Comparison of ENCODE assay signal across 8 mouse cellular contexts in genomic region chr15:99668881-99669280, GRCm38 (mm10). TPM values are rescaled to one million over a fixed set of nuclear protein-coding genes. Genes with fewer than 3 reads are reported as not detected.
DNase-seq lines count a peak whose midpoint lies in the region; ATAC-seq and TF ChIP-seq lines count a peak whose summit lies in the region.

No protein-coding gene starts in this region.

- H3K36me3 ChIP-seq in liver, embryonic 11.5 days (ENCODE audit: control insufficient read depth, insufficient read depth, low read length): no peaks in the 10 kb centered on the region
- peaks cover 2% of the 10 kb centered on the region; the same call in 1 of the 2 replicates for H3K36me3 ChIP-seq in neural tube, embryonic 12.5 days
- no peaks in the 10 kb centered on the region for H3K36me3 ChIP-seq in testis, adult 2 months (ENCODE audit: control insufficient read depth, insufficient read depth, low read length)

- no peak overlapping the region for H3K9ac ChIP-seq in liver, embryonic 11.5 days (ENCODE audit: low read depth, low read length)
- 0 out of 2 replicates have a peak overlapping the region, but pooled peaks have one; percentile 17 for H3K9ac ChIP-seq in neural tube, embryonic 12.5 days

- 3% methylated on average over 12 of the region's 12 CpGs for WGBS in liver, embryonic 11.5 days
- under 1% methylated on average over 12 of the region's 12 CpGs for WGBS in neural tube, embryonic 12.5 days

- no peak for TF ChIP-seq POLR2A in testis, adult 2 months (IDR thresholded peaks at IDR 0.05; ENCODE audit: control insufficient read depth, low read depth, low read length)

- H3K4me1 ChIP-seq in liver, embryonic 11.5 days (replicated peaks; ENCODE audit: control insufficient read depth, insufficient read depth, low read length): peaks cover 22% of the 10 kb centered on the region
- peaks cover 68% of the 10 kb centered on the region for H3K4me1 ChIP-seq in neural tube, embryonic 12.5 days
- peaks cover 20% of the 10 kb centered on the region for H3K4me1 ChIP-seq in testis, adult 2 months (ENCODE audit: control insufficient read depth, insufficient read depth, low read length)

- no peak for ATAC-seq in liver, embryonic 11.5 days (replicated peaks; ENCODE audit: low FRiP score)
- no peak; the same call in 1 of the 2 replicates for ATAC-seq in neural tube, embryonic 12.5 days (ENCODE audit: low FRiP score, low read depth)

- H3K4me2 ChIP-seq in liver, embryonic 11.5 days: peak overlapping the region; percentile 15; the same call in 1 of the 2 replicates
- peak overlapping the region; percentile 93 for H3K4me2 ChIP-seq in neural tube, embryonic 12.5 days (replicated peaks)

- peak; percentile 87 for TF ChIP-seq CTCF in testis, adult 2 months (IDR thresholded peaks at IDR 0.05; ENCODE audit: control insufficient read depth, insufficient read depth, insufficient replicate concordance, low read depth, low read length)

- H3K27ac ChIP-seq in liver, embryonic 11.5 days (ENCODE audit: low read depth, low read length): no peak overlapping the region
- H3K27ac ChIP-seq in neural tube, embryonic 12.5 days: no peak overlapping the region
- no peak overlapping the region for H3K27ac ChIP-seq in testis, adult 2 months (ENCODE audit: control insufficient read depth, insufficient read depth, low read depth, low read length)

- H3K27me3 ChIP-seq in liver, embryonic 11.5 days (replicated peaks; ENCODE audit: control insufficient read depth, insufficient read depth, low read length): peaks cover 84% of the 10 kb centered on the region
- peaks cover 31% of the 10 kb centered on the region for H3K27me3 ChIP-seq in neural tube, embryonic 12.5 days (replicated peaks)
- H3K27me3 ChIP-seq in testis, adult 2 months (ENCODE audit: control insufficient read depth, insufficient read depth, low read length): no peaks in the 10 kb centered on the region

- no peak overlapping the region for H3K4me3 ChIP-seq in liver, embryonic 11.5 days (ENCODE audit: low read depth, low read length)
- no peak overlapping the region for H3K4me3 ChIP-seq in neural tube, embryonic 12.5 days
- no peak overlapping the region for H3K4me3 ChIP-seq in testis, adult 2 months (ENCODE audit: control insufficient read depth, low read depth, low read length)

- no peaks in the 10 kb centered on the region for H3K9me3 ChIP-seq in liver, embryonic 11.5 days (ENCODE audit: control insufficient read depth, low read length)
- H3K9me3 ChIP-seq in neural tube, embryonic 12.5 days: no peaks in the 10 kb centered on the region

- DNase-seq in 3134 (ENCODE audit: extremely low read depth, insufficient read length, low spot score) (peak; percentile 62), adipocyte (ENCODE audit: low spot score) (peak; percentile 84)
- peak; percentile 67 for DNase-seq in embryo, embryonic 11.5 days (ENCODE audit: low read depth, low spot score)
- DNase-seq in gastrocnemius, postnatal 4 days (ENCODE audit: low spot score in 2 of 2): peak; percentile 57 to 77
- peak; percentile 80 for DNase-seq in kidney, adult 9 months
- DNase-seq in liver, embryonic 11.5 days (ENCODE audit: low spot score): peak; percentile 69

RNA-seq across cellular contexts. Expression of gene Asic1, which starts 1.3 kb away (rescaled TPM):
- 1 to 10 TPM in 1 of 2 experiments, under 1 TPM in 1; 0.91 to 1.9 TPM for total RNA-seq in gastrocnemius, postnatal 4 days (2021)
- polyA plus RNA-seq in liver, embryonic 11.5 days (2014; fragmentation: Nextera tagmentation; extraction: Ambion mirVana): 2.3 TPM in 2 replicates
- 54.3 and 62.6 TPM in 2 replicates for polyA plus RNA-seq in neural tube, embryonic 12.5 days (2016; fragmentation: Nextera tagmentation; extraction: Ambion mirVana)
- 0.07 and 0.16 TPM in 2 replicates for polyA plus RNA-seq in testis, adult 2 months (2012; rRNA removed)

RNA-seq across cellular contexts. Expression of gene Racgap1, which starts 17.4 kb away (rescaled TPM):
- 10 to 100 TPM; 40.5 to 43.4 TPM for total RNA-seq in gastrocnemius, postnatal 4 days (2021)
- polyA plus RNA-seq in liver, embryonic 11.5 days (2014; fragmentation: Nextera tagmentation; extraction: Ambion mirVana): 91.2 and 111 TPM in 2 replicates
- 207 and 218 TPM in 2 replicates for polyA plus RNA-seq in neural tube, embryonic 12.5 days (2016; fragmentation: Nextera tagmentation; extraction: Ambion mirVana)
- polyA plus RNA-seq in testis, adult 2 months (2012; rRNA removed): 41.2 and 45.7 TPM in 2 replicates

RNA-seq across cellular contexts. Expression of gene Smarcd1, which starts 33.0 kb away (rescaled TPM):
- total RNA-seq in gastrocnemius, postnatal 4 days (2021): 10 to 100 TPM; 26.9 to 34.7 TPM
- 26.7 and 28.5 TPM in 2 replicates for polyA plus RNA-seq in liver, embryonic 11.5 days (2014; fragmentation: Nextera tagmentation; extraction: Ambion mirVana)
- polyA plus RNA-seq in neural tube, embryonic 12.5 days (2016; fragmentation: Nextera tagmentation; extraction: Ambion mirVana): 142 and 146 TPM in 2 replicates
- 26.3 and 30.9 TPM in 2 replicates for polyA plus RNA-seq in testis, adult 2 months (2012; rRNA removed)

RNA-seq across cellular contexts. Expression of gene Gm17349, which starts 36.4 kb away (rescaled TPM):
- total RNA-seq in gastrocnemius, postnatal 4 days (2021): 1 to 10 TPM; 2.5 to 2.9 TPM
- polyA plus RNA-seq in liver, embryonic 11.5 days (2014; fragmentation: Nextera tagmentation; extraction: Ambion mirVana): not detected in 2 replicates
- not detected in 2 replicates for polyA plus RNA-seq in neural tube, embryonic 12.5 days (2016; fragmentation: Nextera tagmentation; extraction: Ambion mirVana)
- polyA plus RNA-seq in testis, adult 2 months (2012; rRNA removed): not detected in 2 replicates

RNA-seq across cellular contexts. Expression of gene Gpd1, which starts 48.4 kb away (rescaled TPM):
- 100 to 1,000 TPM; 201 to 212 TPM for total RNA-seq in gastrocnemius, postnatal 4 days (2021)
- 3.4 and 4.3 TPM in 2 replicates for polyA plus RNA-seq in liver, embryonic 11.5 days (2014; fragmentation: Nextera tagmentation; extraction: Ambion mirVana)
- polyA plus RNA-seq in neural tube, embryonic 12.5 days (2016; fragmentation: Nextera tagmentation; extraction: Ambion mirVana): 0.97 and 1.4 TPM in 2 replicates
- 16.6 and 16.9 TPM in 2 replicates for polyA plus RNA-seq in testis, adult 2 months (2012; rRNA removed)

Comparison
In these comparisons a context has a peak if more than half of its experiments do, and no peak if none do; other contexts are left out.
1. RNA of gene Asic1, which starts 1.3 kb away (polyA plus RNA-seq): 54.3 to 62.6 TPM in neural tube, embryonic 12.5 days; 2.3 TPM in liver, embryonic 11.5 days and 0.07 to 0.16 TPM in testis, adult 2 months; every median in the first group is over 10 times any median in the second.
2. Peak in every context shown above with its lines, with median percentiles within 50 percentile points of each other: DNase-seq.